Mouse (Mus musculus): ENCODE measurements at regions not wholly inside any gene's neighbourhood (a gene's known extent, or its start where the extent isn't known, plus 50 kb on each side); places are given as distances from the start of the nearest gene placed in this dataset.

DNA sequence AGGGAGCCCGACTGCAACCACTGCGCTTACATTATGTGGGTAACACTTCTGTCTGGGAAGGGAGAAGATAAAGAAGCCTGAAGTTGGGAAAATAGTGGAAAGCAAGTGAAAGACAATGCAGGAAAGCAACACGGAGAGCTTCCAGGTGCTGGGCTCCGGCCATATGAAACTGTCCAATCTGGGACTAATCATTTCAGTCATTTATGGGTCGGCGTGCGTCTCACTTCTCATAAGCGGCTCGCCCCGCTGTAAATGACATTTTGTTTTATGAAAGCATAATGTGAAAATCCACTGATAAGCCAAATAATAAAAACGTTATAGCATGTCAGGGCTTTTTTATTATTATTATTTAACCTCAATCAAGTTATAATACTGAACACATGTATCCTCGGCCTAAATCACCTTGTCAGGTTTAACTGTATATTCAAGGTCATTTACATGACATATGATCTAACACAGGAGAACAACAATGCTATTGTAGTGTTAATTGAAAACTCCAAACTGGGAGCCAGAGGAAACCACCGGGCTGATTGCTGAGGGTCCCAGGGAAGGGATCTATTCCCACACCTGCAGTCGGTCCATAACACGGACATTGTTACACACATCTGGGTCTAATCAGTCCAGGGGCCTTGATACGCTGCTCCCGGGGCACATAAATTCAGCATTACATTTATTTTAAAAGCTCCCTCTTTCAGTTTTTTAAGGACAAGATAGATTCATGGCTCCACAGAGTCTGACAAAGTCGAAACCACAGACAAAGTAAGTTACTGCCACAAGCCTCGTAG is 332.4 kb downstream of the Etnk1 start:
- Histone ChIP-seq H3K36me3 (ENCODE audit: control insufficient read depth, insufficient read depth, low read length) (no peaks in the 10 kb centered on the region), H3K4me2 (ENCODE audit: low read length) (no peak overlapping the region), H3K4me1 (ENCODE audit: control insufficient read depth, insufficient read depth, low read length) (no peaks in the 10 kb centered on the region), H3K27ac (ENCODE audit: low read depth, low read length) (no peak overlapping the region), H3K9ac (ENCODE audit: low read length) (no peak overlapping the region), H3K4me3 (ENCODE audit: low read depth, low read length) (no peak overlapping the region), H3K9me3 (replicated peaks; ENCODE audit: control insufficient read depth, low read length) (no peaks in the 10 kb centered on the region), H3K27me3 (replicated peaks; ENCODE audit: control insufficient read depth, insufficient read depth, low read length) (no peaks in the 10 kb centered on the region)
- DNase-seq (ENCODE audit: low spot score) (no peak), ATAC-seq (no peak)
- 91% methylated on average over 19 of the region's 19 CpGs for WGBS

- DNase-seq (ENCODE audit: low spot score) (no peak), ATAC-seq (no peak)
- Histone ChIP-seq H3K4me2 (ENCODE audit: low read length) (no peak overlapping the region), H3K27me3 (replicated peaks; ENCODE audit: control insufficient read depth, insufficient read depth, low read length) (no peaks in the 10 kb centered on the region), H3K9me3 (replicated peaks; ENCODE audit: control insufficient read depth, low read length) (no peaks in the 10 kb centered on the region), H3K4me3 (ENCODE audit: low read depth, low read length) (no peak overlapping the region), H3K9ac (ENCODE audit: low read length) (no peak overlapping the region), H3K27ac (ENCODE audit: low read depth, low read length) (no peak overlapping the region), H3K4me1 (ENCODE audit: control insufficient read depth, insufficient read depth, low read length) (no peaks in the 10 kb centered on the region), H3K36me3 (ENCODE audit: control insufficient read depth, insufficient read depth, low read length) (no peaks in the 10 kb centered on the region)
- 75% methylated on average over 8 of the region's 8 CpGs for WGBS
Observed at GRCm38 (mm10) chr6:143502803-143503202, 335.8 kb downstream of the Etnk1 start.

DNA sequence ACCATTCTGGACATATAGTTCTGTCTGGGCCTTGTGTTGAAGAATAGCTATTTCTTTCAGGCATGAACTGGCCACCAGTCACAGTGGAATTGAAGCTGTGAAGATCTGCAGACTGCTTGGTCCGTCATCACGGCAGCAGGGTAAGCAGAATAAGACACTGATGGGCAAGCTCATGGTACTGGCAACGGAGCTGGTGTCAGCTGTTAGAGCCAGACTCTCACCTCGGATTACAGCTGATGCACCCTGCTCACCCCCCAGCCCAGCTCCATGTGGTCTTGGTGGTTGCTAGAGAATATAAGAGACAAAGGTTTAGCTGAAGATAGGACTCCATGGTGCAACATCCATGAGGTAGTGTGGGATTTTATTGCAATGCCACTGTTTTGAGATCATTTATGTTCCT is 336.9 kb downstream of the Etnk1 start:
- ATAC-seq (no peak), DNase-seq (ENCODE audit: low spot score) (no peak)
- Histone ChIP-seq H3K27ac (ENCODE audit: low read depth, low read length) (no peak overlapping the region), H3K4me1 (ENCODE audit: control insufficient read depth, insufficient read depth, low read length) (no peaks in the 10 kb centered on the region), H3K9ac (ENCODE audit: low read length) (no peak overlapping the region), H3K27me3 (replicated peaks; ENCODE audit: control insufficient read depth, insufficient read depth, low read length) (no peaks in the 10 kb centered on the region), H3K36me3 (ENCODE audit: control insufficient read depth, insufficient read depth, low read length) (no peaks in the 10 kb centered on the region), H3K4me3 (ENCODE audit: low read depth, low read length) (no peak overlapping the region), H3K4me2 (ENCODE audit: low read length) (no peak overlapping the region), H3K9me3 (replicated peaks; ENCODE audit: control insufficient read depth, low read length) (no peaks in the 10 kb centered on the region)
- WGBS = 91% methylated on average over 4 of the region's 4 CpGs

DNA sequence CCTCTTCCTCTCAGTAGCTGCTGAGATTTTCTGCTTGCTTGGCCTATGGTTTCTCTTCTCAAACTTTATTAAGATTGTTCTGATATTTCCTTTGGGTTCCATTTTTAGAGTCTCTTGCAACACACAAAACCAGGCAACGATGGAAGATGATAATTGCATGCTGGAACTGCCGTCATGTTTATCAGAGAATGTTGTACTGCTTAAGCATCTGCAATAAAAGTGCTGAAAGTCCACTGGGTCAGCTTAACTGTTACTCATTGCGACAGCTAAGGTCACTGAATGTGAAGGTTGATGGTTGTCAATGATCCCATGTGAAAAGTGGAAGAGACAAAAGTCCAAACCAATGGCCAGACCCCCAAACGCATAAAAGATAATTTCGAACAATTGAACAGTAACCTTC is 346.4 kb downstream of the Etnk1 start:
- Histone ChIP-seq H3K9me3 (replicated peaks; ENCODE audit: control insufficient read depth, low read length) (no peaks in the 10 kb centered on the region), H3K4me1 (ENCODE audit: control insufficient read depth, insufficient read depth, low read length) (no peaks in the 10 kb centered on the region), H3K4me3 (ENCODE audit: low read depth, low read length) (no peak overlapping the region), H3K36me3 (ENCODE audit: control insufficient read depth, insufficient read depth, low read length) (no peaks in the 10 kb centered on the region), H3K27me3 (replicated peaks; ENCODE audit: control insufficient read depth, insufficient read depth, low read length) (no peaks in the 10 kb centered on the region), H3K4me2 (ENCODE audit: low read length) (no peak overlapping the region), H3K9ac (ENCODE audit: low read length) (no peak overlapping the region), H3K27ac (ENCODE audit: low read depth, low read length) (no peak overlapping the region)
- WGBS = 92% methylated on average over 5 of the region's 5 CpGs
- no peak for DNase-seq (ENCODE audit: low spot score)
- ATAC-seq = no peak

DNA sequence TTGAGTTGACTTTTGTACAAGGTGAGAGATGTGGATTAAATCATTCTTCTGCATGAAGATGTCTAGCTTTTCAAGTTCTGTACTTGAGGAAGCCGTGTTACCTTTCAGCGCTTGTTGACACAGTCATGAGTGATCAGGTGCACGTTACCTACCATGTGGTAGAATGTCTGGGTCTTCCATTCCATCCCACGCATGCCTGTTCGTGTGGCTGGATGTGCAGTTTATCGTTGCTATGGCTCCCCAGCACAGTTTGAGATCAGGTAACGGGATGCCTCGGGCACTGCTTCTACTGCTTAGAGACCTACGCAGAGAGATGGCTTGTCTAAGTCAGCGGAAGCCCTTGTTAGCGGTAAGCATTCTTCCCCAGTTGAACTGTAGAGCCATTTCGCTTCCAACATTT is 348.1 kb downstream of the Etnk1 start:
- Histone ChIP-seq H3K27ac (ENCODE audit: low read depth, low read length) (no peak overlapping the region), H3K9ac (ENCODE audit: low read length) (no peak overlapping the region), H3K4me1 (ENCODE audit: control insufficient read depth, insufficient read depth, low read length) (no peaks in the 10 kb centered on the region), H3K4me3 (ENCODE audit: low read depth, low read length) (no peak overlapping the region), H3K4me2 (ENCODE audit: low read length) (no peak overlapping the region), H3K27me3 (replicated peaks; ENCODE audit: control insufficient read depth, insufficient read depth, low read length) (no peaks in the 10 kb centered on the region), H3K36me3 (ENCODE audit: control insufficient read depth, insufficient read depth, low read length) (no peaks in the 10 kb centered on the region), H3K9me3 (replicated peaks; ENCODE audit: control insufficient read depth, low read length) (no peaks in the 10 kb centered on the region)
- ATAC-seq = no peak
- DNase-seq (ENCODE audit: low spot score) = no peak
- 88% methylated on average over 12 of the region's 12 CpGs for WGBS

DNA sequence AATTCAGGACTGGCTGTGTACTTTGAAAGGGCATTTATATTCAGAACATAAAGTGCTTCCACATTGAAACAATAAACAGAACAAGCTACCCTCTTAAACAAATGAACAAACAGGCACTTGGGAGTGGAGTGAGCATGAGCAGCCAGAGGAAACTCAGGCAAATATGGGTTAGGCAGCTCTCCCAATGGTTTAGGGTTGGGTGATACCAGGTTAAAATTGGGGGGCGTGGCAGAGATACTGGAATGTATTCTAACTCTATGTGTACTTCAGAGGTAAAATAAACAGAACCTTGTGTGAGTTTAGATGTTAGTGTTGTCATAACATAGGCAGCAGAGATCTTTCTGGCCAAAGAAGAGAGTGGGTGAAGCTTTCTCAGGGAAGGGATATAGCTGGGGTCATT is 349.7 kb downstream of the Etnk1 start:
- ATAC-seq (no peak), DNase-seq (ENCODE audit: low spot score) (no peak)
- no peak overlapping the region for H3K4me3 ChIP-seq (ENCODE audit: low read depth, low read length)
- H3K4me2 ChIP-seq (ENCODE audit: low read length) = no peak overlapping the region
- H3K4me1 ChIP-seq (ENCODE audit: control insufficient read depth, insufficient read depth, low read length) = no peaks in the 10 kb centered on the region
- H3K9ac ChIP-seq (ENCODE audit: low read length) = no peak overlapping the region
- no peaks in the 10 kb centered on the region for H3K9me3 ChIP-seq (replicated peaks; ENCODE audit: control insufficient read depth, low read length)
- no peaks in the 10 kb centered on the region for H3K27me3 ChIP-seq (replicated peaks; ENCODE audit: control insufficient read depth, insufficient read depth, low read length)
- H3K27ac ChIP-seq (ENCODE audit: low read depth, low read length) = no peak overlapping the region
- 82% methylated on average over 1 of the region's 1 CpGs for whole genome bisulfite sequencing
- H3K36me3 ChIP-seq (ENCODE audit: control insufficient read depth, insufficient read depth, low read length) = no peaks in the 10 kb centered on the region

DNA sequence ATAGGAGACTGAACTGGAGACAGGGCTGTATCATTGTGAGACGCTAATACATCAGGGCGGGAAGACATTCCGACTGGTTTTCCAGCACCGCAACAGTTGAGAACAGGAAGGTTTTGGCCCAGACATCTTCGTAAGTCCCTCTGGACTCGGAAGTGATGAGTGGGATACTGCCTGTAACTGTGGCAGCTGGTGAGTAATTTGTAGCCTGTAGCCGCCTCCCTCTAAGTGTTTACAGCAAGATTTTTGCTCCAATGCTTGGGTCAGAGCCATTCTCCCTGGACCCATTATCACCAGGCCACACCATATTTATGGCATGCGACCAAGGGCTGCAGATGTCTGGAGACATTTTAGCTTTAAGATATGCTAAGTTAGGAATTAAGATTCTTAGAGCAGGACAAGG is 351.5 kb downstream of the Etnk1 start:
- no peaks in the 10 kb centered on the region for H3K27me3 ChIP-seq (replicated peaks; ENCODE audit: control insufficient read depth, insufficient read depth, low read length)
- no peak overlapping the region for H3K27ac ChIP-seq (ENCODE audit: low read depth, low read length)
- H3K9ac ChIP-seq (ENCODE audit: low read length) = no peak overlapping the region
- no peak for ATAC-seq
- H3K4me3 ChIP-seq (ENCODE audit: low read depth, low read length) = no peak overlapping the region
- no peaks in the 10 kb centered on the region for H3K36me3 ChIP-seq (ENCODE audit: control insufficient read depth, insufficient read depth, low read length)
- H3K4me2 ChIP-seq (ENCODE audit: low read length) = no peak overlapping the region
- no peaks in the 10 kb centered on the region for H3K4me1 ChIP-seq (ENCODE audit: control insufficient read depth, insufficient read depth, low read length)
- H3K9me3 ChIP-seq (replicated peaks; ENCODE audit: control insufficient read depth, low read length) = no peaks in the 10 kb centered on the region
- DNase-seq (ENCODE audit: low spot score) = no peak
- WGBS = 94% methylated on average over 8 of the region's 8 CpGs

- no peaks in the 10 kb centered on the region for H3K27me3 ChIP-seq (replicated peaks; ENCODE audit: control insufficient read depth, insufficient read depth, low read length)
- no peaks in the 10 kb centered on the region for H3K9me3 ChIP-seq (replicated peaks; ENCODE audit: control insufficient read depth, low read length)
- ATAC-seq (no peak), DNase-seq (ENCODE audit: low spot score) (no peak)
- no peaks in the 10 kb centered on the region for H3K36me3 ChIP-seq (ENCODE audit: control insufficient read depth, insufficient read depth, low read length)
- H3K9ac ChIP-seq (ENCODE audit: low read length) = no peak overlapping the region
- H3K27ac ChIP-seq (ENCODE audit: low read depth, low read length) = no peak overlapping the region
- no peak overlapping the region for H3K4me3 ChIP-seq (ENCODE audit: low read depth, low read length)
- WGBS = 78% methylated on average over 5 of the region's 5 CpGs
- no peak overlapping the region for H3K4me2 ChIP-seq (ENCODE audit: low read length)
- no peaks in the 10 kb centered on the region for H3K4me1 ChIP-seq (ENCODE audit: control insufficient read depth, insufficient read depth, low read length)
Observed at GRCm38 (mm10) chr6:143519668-143520067, 352.6 kb downstream of the Etnk1 start.

DNA sequence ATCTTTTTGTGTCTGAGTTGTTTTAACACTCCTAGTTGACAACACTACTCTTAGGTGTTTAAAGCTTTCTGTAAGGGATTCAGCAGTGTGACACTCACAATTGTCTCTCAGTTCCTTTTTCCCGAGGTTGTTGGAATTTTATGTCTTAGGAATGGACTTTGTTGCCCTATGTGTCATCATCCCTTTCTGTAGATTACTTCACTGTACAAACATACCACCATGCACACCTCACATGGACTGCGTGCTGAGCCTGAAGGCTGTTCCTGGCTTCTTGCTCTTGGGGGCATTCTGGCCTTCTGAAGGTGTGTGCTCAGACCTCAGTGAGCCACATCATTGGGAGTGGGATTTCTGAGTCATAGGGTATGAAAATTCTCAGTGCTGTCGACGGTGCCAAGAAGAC is 358.1 kb downstream of the Etnk1 start:
- Histone ChIP-seq H3K9ac (ENCODE audit: low read length) (no peak overlapping the region), H3K4me2 (ENCODE audit: low read length) (no peak overlapping the region), H3K36me3 (ENCODE audit: control insufficient read depth, insufficient read depth, low read length) (no peaks in the 10 kb centered on the region), H3K27me3 (replicated peaks; ENCODE audit: control insufficient read depth, insufficient read depth, low read length) (no peaks in the 10 kb centered on the region), H3K4me3 (ENCODE audit: low read depth, low read length) (no peak overlapping the region), H3K27ac (ENCODE audit: low read depth, low read length) (no peak overlapping the region), H3K9me3 (replicated peaks; ENCODE audit: control insufficient read depth, low read length) (no peaks in the 10 kb centered on the region; the same call in 1 of the 2 replicates), H3K4me1 (ENCODE audit: control insufficient read depth, insufficient read depth, low read length) (no peaks in the 10 kb centered on the region)
- DNase-seq (ENCODE audit: low spot score) = no peak
- WGBS = 89% methylated on average over 4 of the region's 4 CpGs
- no peak for ATAC-seq
